9 mouse cellular contexts compared by ENCODE assay signal in the genomic region with DNA sequence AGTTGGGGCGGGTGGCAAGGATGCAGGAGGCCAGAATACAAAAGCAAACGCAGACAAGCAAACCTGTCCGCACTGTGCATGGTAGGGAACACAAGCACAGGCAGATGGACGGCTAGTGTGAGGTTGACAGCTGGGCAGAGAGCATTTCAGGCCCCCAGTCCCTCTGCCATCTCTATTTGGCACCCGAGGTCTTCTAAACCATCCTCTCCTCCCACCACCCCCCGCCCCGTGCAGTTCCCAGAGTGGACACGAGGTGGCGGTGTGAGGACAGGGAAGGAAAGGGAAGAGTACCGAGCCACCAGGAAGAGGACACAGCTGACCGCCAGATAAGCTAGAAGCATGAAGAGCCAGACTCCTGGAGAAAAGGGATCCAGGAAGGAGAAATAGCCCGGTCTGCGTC. TPM values are rescaled to one million over a fixed set of nuclear protein-coding genes. Genes with fewer than 3 reads are reported as not detected.
A peak's percentile ranks its signal among the peaks of the same experiment; 100 is the strongest.
DNase-seq lines count a peak whose midpoint lies in the region; ATAC-seq and TF ChIP-seq lines count a peak whose summit lies in the region.
"Had no signal": no experiment of that assay in that cellular context is flagged by ENCODE, and none has a peak within 500 bp of the region (broad histone marks: within the 10 kb centered on the region; RNA-seq: fewer than 3 reads in every experiment).

No protein-coding gene starts in this region.

- no peaks in the 10 kb centered on the region for H3K27me3 ChIP-seq in forebrain, embryonic 13.5 days
- peaks cover 5% of the 10 kb centered on the region; the same call in 1 of the 2 replicates for H3K27me3 ChIP-seq in midbrain, embryonic 12.5 days
- no peaks in the 10 kb centered on the region for H3K27me3 ChIP-seq in small intestine, adult 2 months (ENCODE audit: control insufficient read depth, insufficient read depth, low read length)

- ATAC-seq in forebrain, embryonic 13.5 days, result peak; percentile 80
- peak; percentile 67 to 68 for ATAC-seq in hematopoietic stem cell, adult 5-6 weeks (replicated peaks in 1 of 2; ENCODE audit: insufficient read depth in 1 of 2, low FRiP score in 2 of 2, low TSS enrichment in 1 of 2, low read depth in 1 of 2, poor library complexity in 2 of 2, severe bottlenecking in 2 of 2)
- ATAC-seq in midbrain, embryonic 12.5 days (ENCODE audit: low FRiP score, low read depth), result peak; percentile 30; the same call in 1 of the 2 replicates
- no peak for ATAC-seq in activated CD4-positive, CD25-positive, alpha-beta regulatory T cell, adult 4 months

- H3K9ac ChIP-seq in forebrain, embryonic 13.5 days, result no peak overlapping the region
- H3K9ac ChIP-seq in midbrain, embryonic 12.5 days (replicated peaks), result no peak overlapping the region
- H3K9ac ChIP-seq: limb, embryonic 12.5 days had no signal

- H3K4me1 ChIP-seq in forebrain, embryonic 13.5 days, result peaks cover 13% of the 10 kb centered on the region
- H3K4me1 ChIP-seq in midbrain, embryonic 12.5 days, result peaks cover 6% of the 10 kb centered on the region; the same call in 1 of the 2 replicates
- H3K4me1 ChIP-seq in small intestine, adult 2 months (ENCODE audit: control insufficient read depth, insufficient read depth, insufficient read length, low read length), result no peaks in the 10 kb centered on the region
- H3K4me1 ChIP-seq: limb, embryonic 12.5 days had no signal

- no peak overlapping the region for H3K4me3 ChIP-seq in forebrain, embryonic 13.5 days
- no peak overlapping the region for H3K4me3 ChIP-seq in midbrain, embryonic 12.5 days
- no peak overlapping the region for H3K4me3 ChIP-seq in small intestine, adult 2 months (ENCODE audit: low read depth, low read length)
- H3K4me3 ChIP-seq: limb, embryonic 12.5 days had no signal

- no peaks in the 10 kb centered on the region for H3K9me3 ChIP-seq in forebrain, embryonic 13.5 days (replicated peaks)
- no peaks in the 10 kb centered on the region for H3K9me3 ChIP-seq in midbrain, embryonic 12.5 days
- H3K9me3 ChIP-seq: limb, embryonic 12.5 days had no signal

- WGBS in forebrain, embryonic 13.5 days, result 14% methylated on average over 13 of the region's 13 CpGs
- 12% methylated on average over 13 of the region's 13 CpGs for WGBS in midbrain, embryonic 12.5 days
- WGBS in small intestine, adult 2 months, result 18% methylated on average over 13 of the region's 13 CpGs

- DNase-seq in NIH3T3 (ENCODE audit: low read depth), result peak; percentile 64
- DNase-seq in c-Kit-positive CD71-positive TER-119-negative erythroid progenitor cells, embryonic 14.5 days (ENCODE audit: low read depth), result peak; percentile 21
- DNase-seq in left cerebral cortex, adult 18-20 months (ENCODE audit: low spot score in 2 of 2), result peak; percentile 86 to 91

- no peaks in the 10 kb centered on the region for H3K36me3 ChIP-seq in forebrain, embryonic 13.5 days (ENCODE audit: poor library complexity, severe bottlenecking)
- no peaks in the 10 kb centered on the region for H3K36me3 ChIP-seq in midbrain, embryonic 12.5 days
- no peaks in the 10 kb centered on the region for H3K36me3 ChIP-seq in small intestine, adult 2 months (ENCODE audit: control insufficient read depth, insufficient read depth, low read length)
- H3K36me3 ChIP-seq: limb, embryonic 12.5 days had no signal

- TF ChIP-seq POLR2A in small intestine, adult 2 months (IDR thresholded peaks at IDR 0.05; ENCODE audit: low read depth, low read length), result no peak

- no peak overlapping the region for H3K27ac ChIP-seq in forebrain, embryonic 13.5 days
- no peak overlapping the region for H3K27ac ChIP-seq in midbrain, embryonic 12.5 days (replicated peaks)
- no peak overlapping the region for H3K27ac ChIP-seq in small intestine, adult 2 months (ENCODE audit: insufficient read depth, low read depth, low read length)
- H3K27ac ChIP-seq: limb, embryonic 12.5 days had no signal

- H3K4me2 ChIP-seq in forebrain, embryonic 13.5 days, result no peak overlapping the region
- H3K4me2 ChIP-seq in midbrain, embryonic 12.5 days (replicated peaks), result no peak overlapping the region
- H3K4me2 ChIP-seq: limb, embryonic 12.5 days had no signal

- peak; percentile 59; the same call in 1 of the 2 replicates for TF ChIP-seq CTCF in small intestine, adult 2 months (IDR thresholded peaks at IDR 0.05; ENCODE audit: extremely low read depth, insufficient read length, insufficient replicate concordance, low read depth, low read length)

RNA-seq across cellular contexts. Expression of gene Tbcel, which starts 42.5 kb away (rescaled TPM):
- polyA plus RNA-seq in forebrain, embryonic 13.5 days (2015; fragmentation: Nextera tagmentation; extraction: Ambion mirVana), result 4.5 and 4.8 TPM in 2 replicates
- 33.8 and 33.9 TPM in 2 replicates for total RNA-seq in hematopoietic stem cell, adult 5-6 weeks (2017)
- 10 to 100 TPM; 46.3 to 48.9 TPM for total RNA-seq in left cerebral cortex, adult 18-20 months (2021)
- 5.8 TPM in 2 replicates for polyA plus RNA-seq in midbrain, embryonic 12.5 days (2016; fragmentation: Nextera tagmentation; extraction: Ambion mirVana)
- 1.8 and 4.9 TPM in 2 replicates for polyA plus RNA-seq in small intestine, adult 2 months (2012; rRNA removed)
- polyA plus RNA-seq in activated CD4-positive, CD25-positive, alpha-beta regulatory T cell, adult 4 months (2017; shearing (Covaris generic)), result 1 to 10 TPM; 7.5 to 8.2 TPM

Comparison
In these comparisons a context has a peak if more than half of its experiments do, and no peak if none do; other contexts are left out.
1. DNase-seq: peak in every context shown above with its lines; median percentile 88 in left cerebral cortex, adult 18-20 months; 64 in NIH3T3; 21 in c-Kit-positive CD71-positive TER-119-negative erythroid progenitor cells, embryonic 14.5 days.